Mouse (Mus musculus) layer of hippocampus, adult 18-20 months (tissue): ENCODE data around the gene Itpr1. TPM values are rescaled to one million over a fixed set of nuclear protein-coding genes. Genes with fewer than 3 reads are reported as not detected.
A peak's percentile ranks its signal among the peaks of the same experiment; 100 is the strongest.

Source experiments
- DNase-seq, 2 experiments: peaks; one replicate each; pipeline ENCODE4 v3.0.0; 2022; ENCODE audit warnings: low spot score in 2 of 2
- total RNA-seq, 2 experiments: library from RNA; stranded (reverse); gene quantifications; 2 replicates each; pipeline ENCODE4 v1.2.3; 2021

Itpr1 gene
- total RNA-seq, 2 experiments from 2014 or later, result 338 to 347 TPM

GRCm38 (mm10) chr6:108276880-108277507 lies 64.1 kb downstream of the Itpr1 start:
- peak; percentile 82 to 93 for DNase-seq

GRCm38 (mm10) chr6:108277622-108278396 lies 64.9 kb downstream of the Itpr1 start:
- DNase-seq, result no peak

GRCm38 (mm10) chr6:108278826-108279630 lies 66.1 kb downstream of the Itpr1 start:
- no peak for DNase-seq

GRCm38 (mm10) chr6:108282131-108282530 lies 69.2 kb downstream of the Itpr1 start:
- no peak for DNase-seq

- no peak for DNase-seq
Observed at GRCm38 (mm10) chr6:108282621-108283020, 69.7 kb downstream of the Itpr1 start.

- DNase-seq, result no peak
Observed at GRCm38 (mm10) chr6:108284688-108285087, 71.8 kb downstream of the Itpr1 start.

GRCm38 (mm10) chr6:108288979-108289378 lies 76.1 kb downstream of the Itpr1 start:
- no peak for DNase-seq

- DNase-seq, result no peak
Observed at GRCm38 (mm10) chr6:108290978-108291377, 78.1 kb downstream of the Itpr1 start.

GRCm38 (mm10) chr6:108291556-108291955 lies 78.7 kb downstream of the Itpr1 start:
- DNase-seq, result no peak

GRCm38 (mm10) chr6:108301856-108302255 lies 89.0 kb downstream of the Itpr1 start:
- DNase-seq, result no peak

- DNase-seq, result no peak
Observed at GRCm38 (mm10) chr6:108303619-108304567, 91.0 kb downstream of the Itpr1 start.

- no peak for DNase-seq
Observed at GRCm38 (mm10) chr6:108305171-108305779, 92.4 kb downstream of the Itpr1 start.

- no peak for DNase-seq
Observed at GRCm38 (mm10) chr6:108306240-108306639, 93.3 kb downstream of the Itpr1 start.

- DNase-seq, result no peak
Observed at GRCm38 (mm10) chr6:108306910-108307584, 94.2 kb downstream of the Itpr1 start.

- no peak for DNase-seq
Observed at GRCm38 (mm10) chr6:108307770-108308169, 94.9 kb downstream of the Itpr1 start.

- DNase-seq, result no peak
Observed at GRCm38 (mm10) chr6:108309391-108310182, 96.7 kb downstream of the Itpr1 start.

GRCm38 (mm10) chr6:108313056-108313455 lies 100.2 kb downstream of the Itpr1 start:
- no peak for DNase-seq

GRCm38 (mm10) chr6:108313997-108314396 lies 101.1 kb downstream of the Itpr1 start:
- no peak for DNase-seq

- DNase-seq, result no peak
Observed at GRCm38 (mm10) chr6:108316268-108316824, 103.5 kb downstream of the Itpr1 start.
